Mouse (Mus musculus): ENCODE data around the gene Trip12. TPM values are rescaled to one million over a fixed set of nuclear protein-coding genes. Genes with fewer than 3 reads are reported as not detected.

Gene Trip12
- polyA plus RNA-seq, 1 experiment from 2014 or later: 80.8 TPM

GRCm38 (mm10) chr1:84731763-84732162 is 108.6 kb downstream of the Trip12 start:
- no peaks in the 10 kb centered on the region for H3K4me1 ChIP-seq (ENCODE audit: control insufficient read depth, insufficient read depth, low read length)
- H3K4me2 ChIP-seq (ENCODE audit: low read depth, low read length): no peak overlapping the region
- no peaks in the 10 kb centered on the region for H3K27me3 ChIP-seq (replicated peaks; ENCODE audit: control insufficient read depth, insufficient read depth, low read length)
- no peak for DNase-seq (ENCODE audit: low spot score)
- no peak overlapping the region for H3K27ac ChIP-seq (replicated peaks; ENCODE audit: low read depth, low read length)
- H3K4me3 ChIP-seq (ENCODE audit: low read depth, low read length): no peak overlapping the region
- no peak overlapping the region for H3K9ac ChIP-seq (ENCODE audit: low read depth, low read length)
- WGBS: 89% methylated on average over 1 of the region's 1 CpGs
- H3K9me3 ChIP-seq (ENCODE audit: control insufficient read depth, low read length): no peaks in the 10 kb centered on the region
- H3K36me3 ChIP-seq (ENCODE audit: control insufficient read depth, insufficient read depth, low read length): peaks cover 70% of the 10 kb centered on the region
- no peak for ATAC-seq (ENCODE audit: low read depth)

- Histone ChIP-seq H3K36me3 (ENCODE audit: control insufficient read depth, insufficient read depth, low read length) (peaks cover 60% of the 10 kb centered on the region), H3K4me2 (ENCODE audit: low read depth, low read length) (no peak overlapping the region), H3K4me1 (ENCODE audit: control insufficient read depth, insufficient read depth, low read length) (no peaks in the 10 kb centered on the region), H3K27me3 (replicated peaks; ENCODE audit: control insufficient read depth, insufficient read depth, low read length) (no peaks in the 10 kb centered on the region), H3K9ac (ENCODE audit: low read depth, low read length) (no peak overlapping the region), H3K9me3 (ENCODE audit: control insufficient read depth, low read length) (no peaks in the 10 kb centered on the region), H3K27ac (replicated peaks; ENCODE audit: low read depth, low read length) (no peak overlapping the region), H3K4me3 (ENCODE audit: low read depth, low read length) (no peak overlapping the region)
- DNase-seq (ENCODE audit: low spot score) (no peak), ATAC-seq (ENCODE audit: low read depth) (no peak)
Measured at GRCm38 (mm10) chr1:84722841-84723240, 117.5 kb downstream of the Trip12 start.

GRCm38 (mm10) chr1:84722371-84722770 is 117.9 kb downstream of the Trip12 start:
- ATAC-seq (ENCODE audit: low read depth) (no peak), DNase-seq (ENCODE audit: low spot score) (no peak)
- Histone ChIP-seq H3K4me2 (ENCODE audit: low read depth, low read length) (no peak overlapping the region), H3K27me3 (replicated peaks; ENCODE audit: control insufficient read depth, insufficient read depth, low read length) (no peaks in the 10 kb centered on the region), H3K4me1 (ENCODE audit: control insufficient read depth, insufficient read depth, low read length) (no peaks in the 10 kb centered on the region), H3K9me3 (ENCODE audit: control insufficient read depth, low read length) (no peaks in the 10 kb centered on the region), H3K36me3 (ENCODE audit: control insufficient read depth, insufficient read depth, low read length) (peaks cover 55% of the 10 kb centered on the region), H3K4me3 (ENCODE audit: low read depth, low read length) (no peak overlapping the region), H3K9ac (ENCODE audit: low read depth, low read length) (no peak overlapping the region), H3K27ac (replicated peaks; ENCODE audit: low read depth, low read length) (no peak overlapping the region)
- 94% methylated on average over 3 of the region's 3 CpGs for WGBS

GRCm38 (mm10) chr1:84721942-84722341 is 118.4 kb downstream of the Trip12 start:
- no peak overlapping the region for H3K27ac ChIP-seq (replicated peaks; ENCODE audit: low read depth, low read length)
- no peak for DNase-seq (ENCODE audit: low spot score)
- H3K4me2 ChIP-seq (ENCODE audit: low read depth, low read length): no peak overlapping the region
- no peak overlapping the region for H3K4me3 ChIP-seq (ENCODE audit: low read depth, low read length)
- WGBS: 89% methylated on average over 3 of the region's 3 CpGs
- peaks cover 51% of the 10 kb centered on the region for H3K36me3 ChIP-seq (ENCODE audit: control insufficient read depth, insufficient read depth, low read length)
- ATAC-seq (ENCODE audit: low read depth): no peak; the same call in 1 of the 2 replicates
- no peak overlapping the region for H3K9ac ChIP-seq (ENCODE audit: low read depth, low read length)
- no peaks in the 10 kb centered on the region for H3K9me3 ChIP-seq (ENCODE audit: control insufficient read depth, low read length)
- H3K4me1 ChIP-seq (ENCODE audit: control insufficient read depth, insufficient read depth, low read length): no peaks in the 10 kb centered on the region
- H3K27me3 ChIP-seq (replicated peaks; ENCODE audit: control insufficient read depth, insufficient read depth, low read length): no peaks in the 10 kb centered on the region

GRCm38 (mm10) chr1:84709810-84710785 is 130.2 kb downstream of the Trip12 start:
- Histone ChIP-seq H3K9ac (ENCODE audit: low read depth, low read length) (no peak overlapping the region; the same call in 1 of the 2 replicates), H3K27me3 (replicated peaks; ENCODE audit: control insufficient read depth, insufficient read depth, low read length) (no peaks in the 10 kb centered on the region), H3K4me1 (ENCODE audit: control insufficient read depth, insufficient read depth, low read length) (peaks cover 3% of the 10 kb centered on the region; the same call in 1 of the 2 replicates), H3K27ac (replicated peaks; ENCODE audit: low read depth, low read length) (no peak overlapping the region), H3K36me3 (ENCODE audit: control insufficient read depth, insufficient read depth, low read length) (no peaks in the 10 kb centered on the region), H3K4me3 (ENCODE audit: low read depth, low read length) (peak overlapping the region; percentile 7), H3K9me3 (ENCODE audit: control insufficient read depth, low read length) (no peaks in the 10 kb centered on the region), H3K4me2 (ENCODE audit: low read depth, low read length) (peak overlapping the region; percentile 46)
- DNase-seq (ENCODE audit: low spot score): peak; percentile 22
- WGBS: 17% methylated on average over 31 of the region's 31 CpGs
- peak; percentile 50; the same call in 1 of the 2 replicates for ATAC-seq (ENCODE audit: low read depth)

GRCm38 (mm10) chr1:84709406-84709805 is 130.9 kb downstream of the Trip12 start:
- peaks cover 3% of the 10 kb centered on the region; the same call in 1 of the 2 replicates for H3K4me1 ChIP-seq (ENCODE audit: control insufficient read depth, insufficient read depth, low read length)
- H3K9ac ChIP-seq (ENCODE audit: low read depth, low read length): no peak overlapping the region
- ATAC-seq (ENCODE audit: low read depth) (no peak), DNase-seq (ENCODE audit: low spot score) (no peak)
- H3K27ac ChIP-seq (replicated peaks; ENCODE audit: low read depth, low read length): no peak overlapping the region
- no peaks in the 10 kb centered on the region for H3K27me3 ChIP-seq (replicated peaks; ENCODE audit: control insufficient read depth, insufficient read depth, low read length)
- H3K4me2 ChIP-seq (ENCODE audit: low read depth, low read length): peak overlapping the region; percentile 46
- no peaks in the 10 kb centered on the region for H3K9me3 ChIP-seq (ENCODE audit: control insufficient read depth, low read length)
- 31% methylated on average over 5 of the region's 5 CpGs for WGBS
- H3K36me3 ChIP-seq (ENCODE audit: control insufficient read depth, insufficient read depth, low read length): no peaks in the 10 kb centered on the region
- peak overlapping the region; percentile 7; the same call in 1 of the 2 replicates for H3K4me3 ChIP-seq (ENCODE audit: low read depth, low read length)

GRCm38 (mm10) chr1:84700254-84700653 is 140.1 kb downstream of the Trip12 start:
- H3K9ac ChIP-seq (ENCODE audit: low read depth, low read length): no peak overlapping the region
- H3K27ac ChIP-seq (replicated peaks; ENCODE audit: low read depth, low read length): no peak overlapping the region
- no peak overlapping the region for H3K4me3 ChIP-seq (ENCODE audit: low read depth, low read length)
- 97% methylated on average over 6 of the region's 6 CpGs for WGBS
- H3K4me1 ChIP-seq (ENCODE audit: control insufficient read depth, insufficient read depth, low read length): peaks cover 3% of the 10 kb centered on the region; the same call in 1 of the 2 replicates
- ATAC-seq (ENCODE audit: low read depth) (no peak), DNase-seq (ENCODE audit: low spot score) (no peak)
- no peak overlapping the region for H3K4me2 ChIP-seq (ENCODE audit: low read depth, low read length)
- no peaks in the 10 kb centered on the region for H3K9me3 ChIP-seq (ENCODE audit: control insufficient read depth, low read length)
- no peaks in the 10 kb centered on the region for H3K36me3 ChIP-seq (ENCODE audit: control insufficient read depth, insufficient read depth, low read length)
- peaks cover 13% of the 10 kb centered on the region for H3K27me3 ChIP-seq (replicated peaks; ENCODE audit: control insufficient read depth, insufficient read depth, low read length)

- Histone ChIP-seq H3K27ac (replicated peaks; ENCODE audit: low read depth, low read length) (no peak overlapping the region), H3K9ac (ENCODE audit: low read depth, low read length) (no peak overlapping the region), H3K4me2 (ENCODE audit: low read depth, low read length) (no peak overlapping the region), H3K27me3 (replicated peaks; ENCODE audit: control insufficient read depth, insufficient read depth, low read length) (peaks cover 39% of the 10 kb centered on the region), H3K9me3 (ENCODE audit: control insufficient read depth, low read length) (no peaks in the 10 kb centered on the region), H3K4me1 (ENCODE audit: control insufficient read depth, insufficient read depth, low read length) (peaks cover 6% of the 10 kb centered on the region), H3K36me3 (ENCODE audit: control insufficient read depth, insufficient read depth, low read length) (no peaks in the 10 kb centered on the region), H3K4me3 (ENCODE audit: low read depth, low read length) (no peak overlapping the region)
- DNase-seq (ENCODE audit: low spot score) (peak; percentile 62), ATAC-seq (ENCODE audit: low read depth) (no peak)
- WGBS: 4% methylated on average over 2 of the region's 2 CpGs
Measured at GRCm38 (mm10) chr1:84697136-84697535, 143.2 kb downstream of the Trip12 start.

Measured in embryonic facial prominence, embryonic 14.5 days (tissue).